Mouse (Mus musculus) kidney, embryonic 14.5 days (tissue): ENCODE measurements around the gene Lfng. TPM values are rescaled to one million over a fixed set of nuclear protein-coding genes. Genes with fewer than 3 reads are reported as not detected.

ENCODE experiments used
- ATAC-seq: fragments of 200-750 bp; cut with Nextera tagmentation; 2 replicates; pipeline ENCODE4 v1.8.0; 2017; ENCODE audit warnings: moderate number of reproducible peaks, mild to moderate bottlenecking, moderate TSS enrichment, moderate library complexity; ENCODE audit not compliant: low FRiP score, low TSS enrichment
- H3K27ac ChIP-seq: fragments of 300-500 bp; sonication (generic); 2 replicates; pipeline ENCODE4 v1.5.1; 2014; ENCODE audit warnings: low read depth, mild to moderate bottlenecking, low read length, moderate library complexity, mixed read lengths
- H3K27me3 ChIP-seq: fragments of 300-500 bp; sonication (generic); 2 replicates; pipeline ENCODE4 v1.6.1; 2014; ENCODE audit warnings: mild to moderate bottlenecking, low read length; ENCODE audit not compliant: control insufficient read depth, insufficient read depth
- H3K36me3 ChIP-seq: fragments of 300-500 bp; sonication (generic); 2 replicates; pipeline ENCODE4 v1.6.1; 2014; ENCODE audit warnings: low read length, mixed read lengths; ENCODE audit not compliant: control insufficient read depth, insufficient read depth
- H3K4me1 ChIP-seq: fragments of 300-500 bp; sonication (generic); 2 replicates; pipeline ENCODE4 v1.6.1; 2014; ENCODE audit warnings: low read length, mixed read lengths; ENCODE audit not compliant: control insufficient read depth, insufficient read depth
- H3K4me2 ChIP-seq: fragments of 300-500 bp; sonication (generic); replicated peaks from 2 replicates; pipeline ENCODE4 v1.6.1; 2014; ENCODE audit warnings: low read depth, mild to moderate bottlenecking, low read length
- H3K4me3 ChIP-seq: fragments of 300-500 bp; sonication (generic); 2 replicates; pipeline ENCODE4 v1.5.1; 2014; ENCODE audit warnings: mild to moderate bottlenecking, low read length
- H3K9ac ChIP-seq: fragments of 300-500 bp; sonication (generic); 2 replicates; pipeline ENCODE4 v1.6.1; 2014; ENCODE audit warnings: low read depth, mild to moderate bottlenecking, low read length, moderate library complexity
- H3K9me3 ChIP-seq: fragments of 300-500 bp; sonication (generic); 2 replicates; pipeline ENCODE4 v1.6.1; 2016; ENCODE audit warnings: low read length; ENCODE audit not compliant: control insufficient read depth
- WGBS: fragments of 180-500 bp; shearing (Covaris S2); extraction: QIAGEN DNeasy Blood & Tissue Kit; methylation state at CpG from one replicate; pipeline ENCODE4 v1.1.7; 2014; 5-methylcytosine and 5-hydroxymethylcytosine counted together
- polyA plus RNA-seq: library from polyadenylated mRNA; unstranded; fragments of >200 nt; fragmentation: Nextera tagmentation; extraction: Ambion mirVana; gene quantifications from 2 replicates; pipeline ENCODE4 v1.2.1, GENCODE M21; 2014

The Lfng gene
- polyA plus RNA-seq, 1 experiment from 2014 or later, result 39.0 TPM

- H3K4me2 ChIP-seq, result no peak overlapping the region
- WGBS, result 20% methylated on average over 5 of the region's 5 CpGs
- no peaks in the 10 kb centered on the region for H3K36me3 ChIP-seq
- no peak overlapping the region for H3K9ac ChIP-seq
- H3K27me3 ChIP-seq, result no peaks in the 10 kb centered on the region
- no peak overlapping the region for H3K4me3 ChIP-seq
- peaks cover 21% of the 10 kb centered on the region for H3K4me1 ChIP-seq
- ATAC-seq, result peak; percentile 18; the same call in 1 of the 2 replicates
- peak overlapping the region; percentile 20; the same call in 1 of the 2 replicates for H3K27ac ChIP-seq
- H3K9me3 ChIP-seq, result no peaks in the 10 kb centered on the region
Measured at GRCm38 (mm10) chr5:140599939-140600338, 7.2 kb upstream of the Lfng start.

- WGBS, result 66% methylated on average over 12 of the region's 12 CpGs
- peak overlapping the region; percentile 42; the same call in 1 of the 2 replicates for H3K27ac ChIP-seq
Measured at GRCm38 (mm10) chr5:140601712-140602111, 5.4 kb upstream of the Lfng start.

DNA sequence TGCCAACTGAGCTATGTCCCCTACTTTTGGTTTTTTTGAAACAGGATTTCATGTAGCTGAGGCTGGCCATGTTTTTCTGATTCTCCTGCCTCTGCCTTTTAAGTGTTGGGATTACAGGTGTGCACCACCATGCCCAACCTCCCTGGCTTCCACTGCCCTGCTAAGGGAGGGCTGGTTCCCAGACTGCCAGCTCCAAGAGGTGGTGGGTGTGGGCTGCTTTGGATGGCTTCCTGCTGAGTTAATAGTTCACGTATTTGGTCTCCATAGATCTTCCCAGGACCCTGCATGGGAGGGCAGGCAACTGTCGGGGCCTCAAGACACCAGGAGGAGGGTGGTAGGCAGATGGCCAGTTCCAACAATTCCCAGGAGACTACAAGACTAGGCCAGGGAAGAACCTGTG is 4.6 kb upstream of the Lfng start:
- peaks cover 26% of the 10 kb centered on the region for H3K4me1 ChIP-seq
- H3K9ac ChIP-seq, result no peak overlapping the region
- no peak overlapping the region for H3K4me2 ChIP-seq

More at GRCm38 (mm10) chr5:140601712-140602111, 5.4 kb upstream of the Lfng start:
- no peaks in the 10 kb centered on the region for H3K9me3 ChIP-seq
- peaks cover 29% of the 10 kb centered on the region for H3K4me1 ChIP-seq
- ATAC-seq, result peak; percentile 30
- H3K4me3 ChIP-seq, result no peak overlapping the region
- H3K9ac ChIP-seq, result no peak overlapping the region
- no peak overlapping the region for H3K4me2 ChIP-seq
- H3K27me3 ChIP-seq, result no peaks in the 10 kb centered on the region
- H3K36me3 ChIP-seq, result no peaks in the 10 kb centered on the region

DNA sequence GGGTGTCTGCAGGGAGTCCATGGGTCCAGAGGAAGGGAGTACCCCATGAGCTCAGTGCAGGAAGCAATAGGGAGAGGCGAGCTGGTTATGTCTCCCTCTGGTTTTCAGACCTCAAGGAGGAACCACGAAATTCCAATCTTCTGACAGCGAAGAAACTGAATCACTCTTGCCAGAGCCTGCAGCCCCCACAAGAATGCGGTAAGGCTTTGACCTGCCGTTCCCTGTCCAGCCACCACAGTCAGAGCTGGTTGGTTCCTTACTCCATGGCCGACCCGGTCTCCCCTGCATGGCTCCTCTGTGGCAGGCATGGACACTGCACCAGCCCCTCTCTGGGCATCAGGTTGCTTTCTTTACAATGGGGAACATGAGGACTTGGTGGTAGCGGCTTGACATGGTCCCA is 2.7 kb upstream of the Lfng start:
- no peak overlapping the region for H3K4me3 ChIP-seq
- H3K36me3 ChIP-seq, result no peaks in the 10 kb centered on the region
- WGBS, result 70% methylated on average over 8 of the region's 8 CpGs
- no peak overlapping the region for H3K4me2 ChIP-seq
- H3K27ac ChIP-seq, result no peak overlapping the region; the same call in 1 of the 2 replicates
- no peak for ATAC-seq
- peaks cover 42% of the 10 kb centered on the region for H3K4me1 ChIP-seq
- no peaks in the 10 kb centered on the region for H3K9me3 ChIP-seq
- no peak overlapping the region for H3K9ac ChIP-seq
- H3K27me3 ChIP-seq, result no peaks in the 10 kb centered on the region

More for the DNA sequence above, 4.6 kb upstream of the Lfng start:
- Histone ChIP-seq H3K27ac (no peak overlapping the region; the same call in 1 of the 2 replicates), H3K4me3 (no peak overlapping the region), H3K27me3 (no peaks in the 10 kb centered on the region), H3K36me3 (no peaks in the 10 kb centered on the region), H3K9me3 (no peaks in the 10 kb centered on the region)
- 20% methylated on average over 2 of the region's 2 CpGs for WGBS
- no peak for ATAC-seq

DNA sequence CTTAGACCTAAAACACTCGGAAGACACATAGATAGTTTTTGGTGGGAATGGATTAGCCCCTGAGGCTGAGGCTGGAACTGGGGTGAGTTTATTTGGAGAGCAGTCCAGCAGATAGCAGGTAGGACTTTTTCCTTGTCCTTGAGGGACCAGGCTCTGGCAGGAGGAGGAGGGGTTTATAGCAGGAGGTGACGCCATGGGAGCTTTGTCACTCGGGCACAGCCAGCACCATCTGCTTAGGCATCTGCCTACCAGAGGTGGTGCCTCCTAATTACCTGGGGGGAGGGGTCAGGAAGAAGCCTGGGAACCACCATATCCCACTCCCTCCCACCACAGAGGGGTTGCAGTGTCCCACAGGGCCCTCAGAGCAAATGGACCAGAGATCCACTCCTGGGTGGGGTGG is 1.9 kb upstream of the Lfng start:
- Histone ChIP-seq H3K27ac (no peak overlapping the region; the same call in 1 of the 2 replicates), H3K9ac (no peak overlapping the region), H3K9me3 (no peaks in the 10 kb centered on the region), H3K27me3 (no peaks in the 10 kb centered on the region), H3K4me1 (peaks cover 50% of the 10 kb centered on the region), H3K4me2 (no peak overlapping the region), H3K4me3 (no peak overlapping the region), H3K36me3 (no peaks in the 10 kb centered on the region)
- no peak for ATAC-seq
- 11% methylated on average over 3 of the region's 3 CpGs for WGBS

DNA sequence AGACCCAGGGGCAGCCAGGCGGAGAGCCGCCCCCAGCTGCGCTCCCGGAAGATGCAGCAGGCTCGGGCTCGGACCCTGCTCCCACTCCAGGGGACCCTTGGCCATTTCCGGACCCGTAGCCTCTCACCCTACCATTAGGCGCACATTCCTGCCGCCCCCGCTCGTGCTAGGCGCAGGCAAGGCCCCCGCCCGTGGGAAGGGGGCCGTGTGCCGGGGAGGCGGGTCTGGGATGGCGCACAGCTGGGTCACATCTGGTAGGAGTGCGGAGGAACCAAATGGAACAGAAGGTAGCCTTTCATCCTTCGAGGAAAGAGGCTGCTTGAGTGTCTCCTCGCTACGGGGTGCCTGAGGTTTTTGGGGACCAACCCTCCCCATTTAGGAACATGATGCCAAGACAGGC is 734 bp upstream of the Lfng start:
- Histone ChIP-seq H3K4me3 (peak overlapping the region; percentile 69), H3K9ac (peak overlapping the region; percentile 19), H3K4me1 (peaks cover 58% of the 10 kb centered on the region), H3K27me3 (no peaks in the 10 kb centered on the region), H3K9me3 (no peaks in the 10 kb centered on the region), H3K27ac (peak overlapping the region; percentile 66), H3K36me3 (no peaks in the 10 kb centered on the region; the same call in 1 of the 2 replicates), H3K4me2 (peak overlapping the region; percentile 88)
- ATAC-seq, result peak; percentile 25
- under 1% methylated on average over 23 of the region's 23 CpGs for WGBS

- peaks cover 67% of the 10 kb centered on the region for H3K4me1 ChIP-seq
- peak overlapping the region; percentile 88 for H3K4me2 ChIP-seq
- peak overlapping the region; percentile 69 for H3K4me3 ChIP-seq
- 2% methylated on average over 17 of the region's 17 CpGs for WGBS
- H3K9ac ChIP-seq, result peak overlapping the region; percentile 86
- no peaks in the 10 kb centered on the region for H3K27me3 ChIP-seq
- H3K9me3 ChIP-seq, result no peaks in the 10 kb centered on the region
- no peak for ATAC-seq
- H3K27ac ChIP-seq, result peak overlapping the region; percentile 74
- H3K36me3 ChIP-seq, result peaks cover 8% of the 10 kb centered on the region
Measured at GRCm38 (mm10) chr5:140607836-140608633, 915 bp downstream of the Lfng start.

GRCm38 (mm10) chr5:140608634-140609015 is 1.5 kb downstream of the Lfng start:
- Histone ChIP-seq H3K4me1 (peaks cover 67% of the 10 kb centered on the region), H3K27me3 (no peaks in the 10 kb centered on the region), H3K9ac (peak overlapping the region; percentile 86), H3K9me3 (no peaks in the 10 kb centered on the region), H3K4me3 (peak overlapping the region; percentile 69), H3K4me2 (peak overlapping the region; percentile 88), H3K36me3 (peaks cover 14% of the 10 kb centered on the region), H3K27ac (no peak overlapping the region; the same call in 1 of the 2 replicates)
- WGBS, result under 1% methylated on average over 16 of the region's 16 CpGs
- no peak for ATAC-seq
